Mouse (Mus musculus): ENCODE data around the gene Enthd1.

DNA sequence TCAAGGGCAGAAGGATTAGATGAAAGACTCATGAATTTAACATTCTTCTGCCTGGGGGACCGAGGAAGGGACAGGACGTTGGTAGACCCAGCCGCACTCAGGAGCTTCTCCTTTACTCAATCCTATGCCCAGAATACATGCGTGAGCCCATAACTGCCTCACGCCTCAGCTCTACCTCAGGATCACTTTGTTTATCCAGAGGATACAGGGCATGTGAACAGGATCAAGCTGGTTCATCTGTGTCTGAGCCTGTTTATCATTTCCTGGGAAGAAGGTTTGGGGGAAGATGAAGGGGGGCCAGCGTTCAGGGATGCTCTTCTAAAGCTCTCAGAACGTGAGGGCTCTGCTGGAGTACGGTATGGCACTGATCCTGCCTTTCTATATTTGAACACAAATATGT lies 82.6 kb downstream of the Enthd1 start:
- TF ChIP-seq MAFK (IDR thresholded peaks at IDR 0.05; ENCODE audit: insufficient read depth, low read depth, low read length) = no peak
- no peak for TF ChIP-seq HCFC1 (IDR thresholded peaks at IDR 0.05; ENCODE audit: borderline replicate concordance, insufficient read depth, low read length)
- TF ChIP-seq CHD2 (IDR thresholded peaks at IDR 0.05; ENCODE audit: low read depth, low read length) = no peak
- TF ChIP-seq ZC3H11A (IDR thresholded peaks at IDR 0.05; ENCODE audit: borderline replicate concordance, low read depth, low read length) = no peak

Data from ES-E14 (cell line).